Mouse (Mus musculus) myocyte (in vitro differentiated cells): ENCODE measurements around the gene Tmem117. TPM values are rescaled to one million over a fixed set of nuclear protein-coding genes. Genes with fewer than 3 reads are reported as not detected.

Source experiments
- H3K27me3 ChIP-seq: one replicate; pipeline ENCODE4 v1.6.1; 2011; ENCODE audit not compliant: control insufficient read depth, insufficient read depth, insufficient read length
- H3K36me3 ChIP-seq: one replicate; pipeline ENCODE4 v1.6.1; 2011; ENCODE audit not compliant: control insufficient read depth, insufficient read depth
- H3K4me2 ChIP-seq: one replicate; pipeline ENCODE4 v1.6.1; 2011; ENCODE audit warnings: low read depth, control low read depth
- H3K4me3 ChIP-seq: one replicate; pipeline ENCODE4 v1.5.1; 2011; ENCODE audit warnings: mild to moderate bottlenecking, control low read depth, moderate library complexity
- H3K79me2 ChIP-seq: one replicate; pipeline ENCODE4 v1.6.1; 2011; ENCODE audit not compliant: control insufficient read depth, insufficient read depth
- H3ac ChIP-seq: one replicate; pipeline ENCODE4 v1.6.1; 2011; ENCODE audit not compliant: control insufficient read depth, insufficient read length
- CEBPB ChIP-seq: IDR thresholded peaks from 2 replicates; pipeline ENCODE4 v1.6.1; 2011; ENCODE audit warnings: mild to moderate bottlenecking, moderate library complexity; ENCODE audit not compliant: poor library complexity, insufficient read depth, severe bottlenecking
- E2F4 ChIP-seq: IDR thresholded peaks from one replicate; pipeline ENCODE4 v1.6.1; 2011; ENCODE audit warnings: mild to moderate bottlenecking, control low read depth, moderate library complexity; ENCODE audit not compliant: insufficient read depth
- MAX ChIP-seq: IDR thresholded peaks from one replicate; pipeline ENCODE4 v1.6.1; 2011; ENCODE audit warnings: low read depth, mild to moderate bottlenecking, control low read depth
- MYOD1 ChIP-seq, 3 experiments: IDR thresholded peaks; one replicate each; pipeline ENCODE4 v1.6.1; 2011; ENCODE audit warnings: control low read depth in 2 of 3, low read depth in 2 of 3, mild to moderate bottlenecking in 2 of 3, moderate library complexity in 1 of 3; ENCODE audit not compliant: insufficient read length in 2 of 3, control insufficient read depth in 1 of 3
- MYOG ChIP-seq, 3 experiments: IDR thresholded peaks; one replicate each; pipeline ENCODE4 v1.6.1; 2011; ENCODE audit warnings: control low read depth in 2 of 3, low read depth in 2 of 3, mild to moderate bottlenecking in 2 of 3; ENCODE audit not compliant: insufficient read length in 2 of 3, control insufficient read depth in 1 of 3, insufficient read depth in 1 of 3
- POLR2A ChIP-seq: IDR thresholded peaks from one replicate; pipeline ENCODE4 v1.6.1; 2011; ENCODE audit warnings: low read depth, mild to moderate bottlenecking, control low read depth, moderate library complexity; ENCODE audit not compliant: insufficient read length
- POLR2AphosphoS2 ChIP-seq: IDR thresholded peaks from one replicate; pipeline ENCODE4 v1.6.1; 2011; ENCODE audit warnings: low read depth, control low read depth; ENCODE audit not compliant: insufficient read length
- REST ChIP-seq: IDR thresholded peaks from one replicate; pipeline ENCODE4 v1.6.1; 2011; ENCODE audit warnings: mild to moderate bottlenecking, control low read depth, moderate library complexity; ENCODE audit not compliant: insufficient read depth, insufficient read length
- SRF ChIP-seq: IDR thresholded peaks from one replicate; pipeline ENCODE4 v1.6.1; 2011; ENCODE audit warnings: low read depth; ENCODE audit not compliant: control insufficient read depth, insufficient read length
- TCF12 ChIP-seq: IDR thresholded peaks from one replicate; pipeline ENCODE4 v1.6.1; 2011; ENCODE audit warnings: mild to moderate bottlenecking, control low read depth; ENCODE audit not compliant: poor library complexity, insufficient read depth, severe bottlenecking
- TCF3 ChIP-seq: IDR thresholded peaks from one replicate; pipeline ENCODE4 v1.6.1; 2011; ENCODE audit warnings: low read depth, control low read depth; ENCODE audit not compliant: insufficient read length
- USF1 ChIP-seq: IDR thresholded peaks from one replicate; pipeline ENCODE4 v1.6.1; 2011; ENCODE audit warnings: low read depth, mild to moderate bottlenecking, control low read depth, moderate library complexity
- polyA plus RNA-seq: library from polyadenylated mRNA; unstranded; fragments of >200 nt; fragmentation: generic; extraction: Trizol; gene quantifications from one replicate; pipeline ENCODE4 v1.2.1, GENCODE M21; 2012; ENCODE audit warnings: missing spikeins

The Tmem117 gene
- polyA plus RNA-seq, 1 experiment, result 0.37 TPM

DNA sequence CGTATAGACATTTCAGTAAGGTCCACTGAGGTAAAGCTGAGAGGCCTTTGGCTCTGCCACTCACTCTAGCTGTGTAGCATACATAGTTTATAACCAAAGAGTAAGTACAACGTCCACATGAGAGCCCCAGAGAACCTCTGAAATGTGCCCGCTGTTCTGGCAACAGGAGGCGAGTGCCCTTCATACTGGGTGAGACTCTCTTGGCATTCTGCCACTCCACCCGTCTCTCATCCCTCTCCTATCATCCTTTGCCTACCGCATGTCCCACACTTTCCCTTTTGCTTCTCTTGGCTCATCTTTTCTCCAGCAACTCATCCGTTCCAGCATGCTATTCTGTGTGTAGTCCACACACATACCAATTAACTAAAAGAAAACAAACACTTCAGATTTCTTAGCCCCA is 456.9 kb downstream of the Tmem117 start:
- H3K36me3 ChIP-seq, result no peaks in the 10 kb centered on the region
- H3ac ChIP-seq, result no peak overlapping the region
- H3K27me3 ChIP-seq, result no peaks in the 10 kb centered on the region
- no peak overlapping the region for H3K4me3 ChIP-seq
- no peak for TF ChIP-seq MAX
- TF ChIP-seq TCF3, result no peak
- TF ChIP-seq POLR2A, result no peak
- no peak for TF ChIP-seq E2F4
- TF ChIP-seq REST, result no peak
- TF ChIP-seq TCF12, result no peak
- TF ChIP-seq USF1, result no peak
- TF ChIP-seq MYOG (IDR thresholded peaks at IDR 0.05; ENCODE audit: control insufficient read depth in 1 of 3, insufficient read depth in 1 of 3, insufficient read length in 2 of 3, low read depth in 2 of 3), result no peak
- TF ChIP-seq SRF, result no peak
- TF ChIP-seq MYOD1 (IDR thresholded peaks at IDR 0.05; ENCODE audit: control insufficient read depth in 1 of 3, insufficient read length in 2 of 3, low read depth in 2 of 3), result no peak
- H3K79me2 ChIP-seq, result no peaks in the 10 kb centered on the region
- no peak overlapping the region for H3K4me2 ChIP-seq

- Histone ChIP-seq H3K79me2 (no peaks in the 10 kb centered on the region), H3ac (no peak overlapping the region)
Measured at GRCm38 (mm10) chr15:95100133-95100532, 471.1 kb downstream of the Tmem117 start.

GRCm38 (mm10) chr15:95101522-95101921 is 472.5 kb downstream of the Tmem117 start:
- H3K36me3 ChIP-seq, result no peaks in the 10 kb centered on the region
- no peak overlapping the region for H3ac ChIP-seq
- no peak for TF ChIP-seq MYOD1 (IDR thresholded peaks at IDR 0.05; ENCODE audit: control insufficient read depth in 1 of 3, insufficient read length in 2 of 3, low read depth in 2 of 3)
- no peak for TF ChIP-seq TCF3
- TF ChIP-seq POLR2A, result no peak
- no peak for TF ChIP-seq E2F4
- no peak for TF ChIP-seq CEBPB
- TF ChIP-seq TCF12, result no peak
- TF ChIP-seq POLR2AphosphoS2, result no peak
- TF ChIP-seq MAX, result no peak
- no peak for TF ChIP-seq REST
- TF ChIP-seq SRF, result no peak
- no peak for TF ChIP-seq USF1
- no peak for TF ChIP-seq MYOG (IDR thresholded peaks at IDR 0.05; ENCODE audit: control insufficient read depth in 1 of 3, insufficient read depth in 1 of 3, insufficient read length in 2 of 3, low read depth in 2 of 3)
- H3K27me3 ChIP-seq, result no peaks in the 10 kb centered on the region
- H3K79me2 ChIP-seq, result no peaks in the 10 kb centered on the region
- H3K4me3 ChIP-seq, result no peak overlapping the region
- H3K4me2 ChIP-seq, result no peak overlapping the region

More at GRCm38 (mm10) chr15:95100133-95100532, 471.1 kb downstream of the Tmem117 start:
- TF ChIP-seq SRF, result no peak
- TF ChIP-seq POLR2AphosphoS2, result no peak
- TF ChIP-seq CEBPB, result no peak
- no peak for TF ChIP-seq REST
- no peak for TF ChIP-seq POLR2A
- TF ChIP-seq MYOG (IDR thresholded peaks at IDR 0.05; ENCODE audit: control insufficient read depth in 1 of 3, insufficient read depth in 1 of 3, insufficient read length in 2 of 3, low read depth in 2 of 3), result no peak
- TF ChIP-seq MYOD1 (IDR thresholded peaks at IDR 0.05; ENCODE audit: control insufficient read depth in 1 of 3, insufficient read length in 2 of 3, low read depth in 2 of 3), result no peak
- no peak for TF ChIP-seq USF1
- Histone ChIP-seq H3K4me2 (no peak overlapping the region), H3K4me3 (no peak overlapping the region), H3K36me3 (no peaks in the 10 kb centered on the region), H3K27me3 (no peaks in the 10 kb centered on the region)

- Histone ChIP-seq H3ac (no peak overlapping the region), H3K36me3 (no peaks in the 10 kb centered on the region), H3K79me2 (no peaks in the 10 kb centered on the region), H3K4me2 (no peak overlapping the region), H3K27me3 (no peaks in the 10 kb centered on the region), H3K4me3 (no peak overlapping the region)
- TF ChIP-seq USF1 (no peak), E2F4 (no peak), CEBPB (no peak), MYOG (IDR thresholded peaks at IDR 0.05; ENCODE audit: control insufficient read depth in 1 of 3, insufficient read depth in 1 of 3, insufficient read length in 2 of 3, low read depth in 2 of 3) (no peak), MAX (no peak), REST (no peak), POLR2A (no peak), TCF3 (no peak), POLR2AphosphoS2 (no peak), SRF (no peak), MYOD1 (IDR thresholded peaks at IDR 0.05; ENCODE audit: control insufficient read depth in 1 of 3, insufficient read length in 2 of 3, low read depth in 2 of 3) (no peak), TCF12 (no peak)
Measured at GRCm38 (mm10) chr15:95107246-95107809, 478.3 kb downstream of the Tmem117 start.

- no peak overlapping the region for H3K4me2 ChIP-seq
- no peak overlapping the region for H3ac ChIP-seq
- H3K27me3 ChIP-seq, result no peaks in the 10 kb centered on the region
- TF ChIP-seq MYOG (IDR thresholded peaks at IDR 0.05; ENCODE audit: control insufficient read depth in 1 of 3, insufficient read depth in 1 of 3, insufficient read length in 2 of 3, low read depth in 2 of 3), result no peak
- TF ChIP-seq E2F4, result no peak
- TF ChIP-seq CEBPB, result no peak
- TF ChIP-seq MAX, result no peak
- no peak for TF ChIP-seq POLR2A
- no peak for TF ChIP-seq MYOD1 (IDR thresholded peaks at IDR 0.05; ENCODE audit: control insufficient read depth in 1 of 3, insufficient read length in 2 of 3, low read depth in 2 of 3)
- no peak for TF ChIP-seq SRF
- TF ChIP-seq POLR2AphosphoS2, result no peak
- TF ChIP-seq TCF3, result no peak
- TF ChIP-seq REST, result no peak
- TF ChIP-seq TCF12, result no peak
- H3K79me2 ChIP-seq, result no peaks in the 10 kb centered on the region
- no peaks in the 10 kb centered on the region for H3K36me3 ChIP-seq
- no peak overlapping the region for H3K4me3 ChIP-seq
Measured at GRCm38 (mm10) chr15:95108626-95109025, 479.6 kb downstream of the Tmem117 start.
